Mouse (Mus musculus) adrenal gland, postnatal 25 days (tissue): ENCODE results near the gene Dlgap1. TPM values are rescaled to one million over a fixed set of nuclear protein-coding genes. Genes with fewer than 3 reads are reported as not detected.
"Not testable (repeated sequence)": the region's sequence is repeated elsewhere in the genome, so short reads cannot be mapped to it uniquely, and the experiment has no call there.

Source experiments
- DNase-seq: peaks from one replicate; pipeline ENCODE4 v3.0.0; 2021; ENCODE audit warnings: mixed read lengths
- total RNA-seq: library from RNA; stranded (reverse); gene quantifications from 2 replicates; pipeline ENCODE4 v1.2.3, GENCODE M21; 2021

The Dlgap1 gene
- total RNA-seq, 1 experiment from 2014 or later = 55.1 TPM

- no peak for DNase-seq
Observed at GRCm38 (mm10) chr17:70807885-70808284, 839.0 kb downstream of the Dlgap1 start.

GRCm38 (mm10) chr17:70808837-70809236 is 840.0 kb downstream of the Dlgap1 start:
- peak; percentile 69 for DNase-seq

- peak; percentile 15 for DNase-seq
Observed at GRCm38 (mm10) chr17:70809776-70810175, 840.9 kb downstream of the Dlgap1 start.

GRCm38 (mm10) chr17:70810795-70811194 is 841.9 kb downstream of the Dlgap1 start:
- DNase-seq = no peak

- no peak for DNase-seq
Observed at GRCm38 (mm10) chr17:70815001-70815400, 846.1 kb downstream of the Dlgap1 start.

- DNase-seq = peak; percentile 46
Observed at GRCm38 (mm10) chr17:70817862-70818451, 849.1 kb downstream of the Dlgap1 start.

GRCm38 (mm10) chr17:70823083-70823482 is 854.2 kb downstream of the Dlgap1 start:
- DNase-seq = no peak

GRCm38 (mm10) chr17:70826227-70826626 is 857.4 kb downstream of the Dlgap1 start:
- DNase-seq = no peak

GRCm38 (mm10) chr17:70827463-70828179 is 858.7 kb downstream of the Dlgap1 start:
- DNase-seq = not testable (repeated sequence)

- DNase-seq = no peak
Observed at GRCm38 (mm10) chr17:70828180-70828528, 859.3 kb downstream of the Dlgap1 start.

GRCm38 (mm10) chr17:70828569-70828968 is 859.7 kb downstream of the Dlgap1 start:
- no peak for DNase-seq

GRCm38 (mm10) chr17:70829217-70829616 is 860.3 kb downstream of the Dlgap1 start:
- DNase-seq = no peak

- DNase-seq = no peak
Observed at GRCm38 (mm10) chr17:70829943-70830715, 861.3 kb downstream of the Dlgap1 start.

GRCm38 (mm10) chr17:70831591-70831990 is 862.7 kb downstream of the Dlgap1 start:
- no peak for DNase-seq

- no peak for DNase-seq
Observed at GRCm38 (mm10) chr17:70832544-70832943, 863.7 kb downstream of the Dlgap1 start.

GRCm38 (mm10) chr17:70834430-70834965 is 865.6 kb downstream of the Dlgap1 start:
- DNase-seq = peak; percentile 45

GRCm38 (mm10) chr17:70835071-70835790 is 866.4 kb downstream of the Dlgap1 start:
- DNase-seq = no peak

- peak; percentile 46 for DNase-seq
Observed at GRCm38 (mm10) chr17:70836820-70837219, 867.9 kb downstream of the Dlgap1 start.

- DNase-seq = not testable (repeated sequence)
Observed at GRCm38 (mm10) chr17:70837474-70837873, 868.6 kb downstream of the Dlgap1 start.

- DNase-seq = no peak
Observed at GRCm38 (mm10) chr17:70838031-70838430, 869.2 kb downstream of the Dlgap1 start.

GRCm38 (mm10) chr17:70838533-70838932 is 869.7 kb downstream of the Dlgap1 start:
- DNase-seq = no peak

GRCm38 (mm10) chr17:70843252-70843651 is 874.4 kb downstream of the Dlgap1 start:
- no peak for DNase-seq
